Mouse (Mus musculus) bone marrow, adult 2 months (tissue): ENCODE measurements at regions not wholly inside any gene's neighbourhood (a gene's known extent, or its start where the extent isn't known, plus 50 kb on each side); places are given as distances from the start of the nearest gene placed in this dataset.

Source experiments
- CTCF ChIP-seq: fragments of 200-500 bp; IDR thresholded peaks from 2 replicates; pipeline ENCODE4 v1.5.1; 2011; ENCODE audit warnings: low read length, control low read depth; ENCODE audit not compliant: control insufficient read depth, insufficient read depth
- POLR2A ChIP-seq: fragments of 200-500 bp; IDR thresholded peaks from 2 replicates; pipeline ENCODE4 v1.6.1; 2011; ENCODE audit warnings: low read depth, mild to moderate bottlenecking, control low read depth, low read length, borderline replicate concordance; ENCODE audit not compliant: control insufficient read depth

DNA sequence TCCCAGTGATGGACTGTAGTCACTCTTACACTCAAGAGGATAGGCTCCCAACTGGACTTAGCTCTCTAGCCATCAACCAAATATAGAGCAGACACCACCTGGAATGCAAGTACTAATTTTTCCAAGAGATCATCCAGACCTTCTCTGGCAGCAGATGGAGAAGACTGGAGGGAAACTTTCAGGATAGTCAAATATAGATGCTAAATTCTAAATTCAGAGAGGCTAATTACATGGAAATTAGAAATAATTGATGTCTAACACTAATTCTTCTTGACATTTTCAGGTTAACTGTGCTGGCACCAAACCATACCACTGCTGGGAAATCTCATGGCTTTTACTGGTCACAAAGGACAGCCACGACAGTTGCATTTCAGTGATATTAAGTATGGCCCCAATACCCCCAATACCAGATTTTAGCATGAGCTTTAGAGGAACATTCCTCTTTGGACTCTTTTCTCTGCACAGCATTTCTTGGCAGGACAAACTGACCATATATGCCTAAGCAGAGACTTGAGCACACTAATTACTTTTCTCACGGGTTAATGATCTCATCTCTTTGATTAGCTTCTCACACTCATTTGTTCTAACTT is 64.2 kb downstream of the Adamts1 start:
- TF ChIP-seq POLR2A, result no peak
- no peak for TF ChIP-seq CTCF
